Mouse (Mus musculus): ENCODE results near the gene Fbxl5. TPM values are rescaled to one million over a fixed set of nuclear protein-coding genes. Genes with fewer than 3 reads are reported as not detected.

Fbxl5 gene
- polyA plus RNA-seq, 1 experiment from 2014 or later, result 63.0 TPM

DNA sequence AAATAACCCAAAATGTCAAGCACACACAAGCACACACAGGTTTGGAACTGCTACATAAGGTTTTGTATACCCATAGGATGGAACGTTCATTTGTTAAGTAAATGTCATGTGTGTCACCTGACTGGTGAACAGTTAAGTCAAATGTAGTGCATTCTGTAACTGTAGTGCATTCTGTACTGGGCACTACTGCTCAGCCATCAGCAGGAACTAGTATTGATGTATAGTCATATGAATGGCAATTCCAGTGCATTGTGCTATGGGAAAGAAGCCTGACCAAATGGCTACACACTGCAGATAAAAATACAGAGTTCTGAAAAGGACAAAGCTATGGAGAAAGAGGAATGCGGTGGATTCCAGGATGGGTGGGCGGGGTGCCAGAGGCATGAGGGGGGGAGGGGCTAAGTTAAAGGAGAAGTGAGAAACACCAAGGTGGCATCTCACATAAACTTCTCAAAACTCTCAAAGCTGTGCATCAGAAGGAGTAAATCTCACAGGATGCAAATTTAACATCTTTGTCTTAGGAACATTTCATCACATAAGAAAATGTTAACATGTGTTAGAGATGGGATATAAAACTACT, 21.2 kb upstream of the Fbxl5 start:
- no peaks in the 10 kb centered on the region for H3K36me3 ChIP-seq (ENCODE audit: control insufficient read depth, insufficient read depth, low read length)
- DNase-seq (ENCODE audit: low spot score) (no peak), ATAC-seq (ENCODE audit: insufficient number of reproducible peaks, low FRiP score, low TSS enrichment, low read depth) (no peak)
- no peak overlapping the region for H3K27ac ChIP-seq (replicated peaks; ENCODE audit: low read depth, low read length)
- no peaks in the 10 kb centered on the region; the same call in 1 of the 2 replicates for H3K9me3 ChIP-seq (ENCODE audit: control insufficient read depth, low read length)
- no peak overlapping the region for H3K4me3 ChIP-seq (ENCODE audit: low read depth, low read length)
- WGBS, result 78% methylated on average over 3 of the region's 3 CpGs
- H3K4me1 ChIP-seq (ENCODE audit: control insufficient read depth, insufficient read depth, low read length), result no peaks in the 10 kb centered on the region
- no peak overlapping the region for H3K4me2 ChIP-seq (ENCODE audit: low read depth, severe bottlenecking)
- H3K27me3 ChIP-seq (ENCODE audit: control insufficient read depth, insufficient read depth, low read length), result no peaks in the 10 kb centered on the region
- H3K9ac ChIP-seq (ENCODE audit: low read length), result no peak overlapping the region

- Histone ChIP-seq H3K27me3 (ENCODE audit: control insufficient read depth, insufficient read depth, low read length) (no peaks in the 10 kb centered on the region), H3K9ac (ENCODE audit: low read length) (no peak overlapping the region), H3K4me1 (ENCODE audit: control insufficient read depth, insufficient read depth, low read length) (no peaks in the 10 kb centered on the region), H3K36me3 (ENCODE audit: control insufficient read depth, insufficient read depth, low read length) (no peaks in the 10 kb centered on the region), H3K9me3 (ENCODE audit: control insufficient read depth, low read length) (no peaks in the 10 kb centered on the region; the same call in 1 of the 2 replicates), H3K27ac (replicated peaks; ENCODE audit: low read depth, low read length) (no peak overlapping the region), H3K4me2 (ENCODE audit: low read depth, severe bottlenecking) (no peak overlapping the region), H3K4me3 (ENCODE audit: low read depth, low read length) (no peak overlapping the region)
- DNase-seq (ENCODE audit: low spot score) (no peak), ATAC-seq (ENCODE audit: insufficient number of reproducible peaks, low FRiP score, low TSS enrichment, low read depth) (no peak)
- 88% methylated on average over 5 of the region's 5 CpGs for WGBS
Measured at GRCm38 (mm10) chr5:43842011-43842285, 20.5 kb upstream of the Fbxl5 start.

GRCm38 (mm10) chr5:43841144-43842010, 19.9 kb upstream of the Fbxl5 start:
- no peaks in the 10 kb centered on the region; the same call in 1 of the 2 replicates for H3K9me3 ChIP-seq (ENCODE audit: control insufficient read depth, low read length)
- WGBS, result 52% methylated on average over 11 of the region's 11 CpGs
- DNase-seq (ENCODE audit: low spot score) (peak; percentile 62), ATAC-seq (ENCODE audit: insufficient number of reproducible peaks, low FRiP score, low TSS enrichment, low read depth) (no peak)
- H3K27me3 ChIP-seq (ENCODE audit: control insufficient read depth, insufficient read depth, low read length), result no peaks in the 10 kb centered on the region
- H3K4me2 ChIP-seq (ENCODE audit: low read depth, severe bottlenecking), result no peak overlapping the region
- H3K27ac ChIP-seq (replicated peaks; ENCODE audit: low read depth, low read length), result no peak overlapping the region
- no peak overlapping the region for H3K9ac ChIP-seq (ENCODE audit: low read length)
- H3K4me3 ChIP-seq (ENCODE audit: low read depth, low read length), result no peak overlapping the region
- no peaks in the 10 kb centered on the region for H3K36me3 ChIP-seq (ENCODE audit: control insufficient read depth, insufficient read depth, low read length)
- no peaks in the 10 kb centered on the region for H3K4me1 ChIP-seq (ENCODE audit: control insufficient read depth, insufficient read depth, low read length)

GRCm38 (mm10) chr5:43837372-43837771, 15.9 kb upstream of the Fbxl5 start:
- WGBS, result 55% methylated on average over 5 of the region's 5 CpGs
- H3K4me3 ChIP-seq (ENCODE audit: low read depth, low read length), result no peak overlapping the region
- no peak overlapping the region for H3K27ac ChIP-seq (replicated peaks; ENCODE audit: low read depth, low read length)
- no peak overlapping the region for H3K4me2 ChIP-seq (ENCODE audit: low read depth, severe bottlenecking)
- H3K9me3 ChIP-seq (ENCODE audit: control insufficient read depth, low read length), result no peaks in the 10 kb centered on the region
- H3K9ac ChIP-seq (ENCODE audit: low read length), result no peak overlapping the region
- no peak for ATAC-seq (ENCODE audit: insufficient number of reproducible peaks, low FRiP score, low TSS enrichment, low read depth)
- H3K27me3 ChIP-seq (ENCODE audit: control insufficient read depth, insufficient read depth, low read length), result no peaks in the 10 kb centered on the region
- peak; percentile 67 for DNase-seq (ENCODE audit: low spot score)
- no peaks in the 10 kb centered on the region for H3K4me1 ChIP-seq (ENCODE audit: control insufficient read depth, insufficient read depth, low read length)
- H3K36me3 ChIP-seq (ENCODE audit: control insufficient read depth, insufficient read depth, low read length), result no peaks in the 10 kb centered on the region

- 94% methylated on average over 7 of the region's 7 CpGs for WGBS
- ATAC-seq (ENCODE audit: insufficient number of reproducible peaks, low FRiP score, low TSS enrichment, low read depth) (no peak), DNase-seq (ENCODE audit: low spot score) (no peak)
- Histone ChIP-seq H3K27me3 (ENCODE audit: control insufficient read depth, insufficient read depth, low read length) (no peaks in the 10 kb centered on the region), H3K27ac (replicated peaks; ENCODE audit: low read depth, low read length) (no peak overlapping the region), H3K36me3 (ENCODE audit: control insufficient read depth, insufficient read depth, low read length) (no peaks in the 10 kb centered on the region), H3K4me2 (ENCODE audit: low read depth, severe bottlenecking) (no peak overlapping the region), H3K9me3 (ENCODE audit: control insufficient read depth, low read length) (no peaks in the 10 kb centered on the region), H3K9ac (ENCODE audit: low read length) (no peak overlapping the region), H3K4me1 (ENCODE audit: control insufficient read depth, insufficient read depth, low read length) (no peaks in the 10 kb centered on the region), H3K4me3 (ENCODE audit: low read depth, low read length) (no peak overlapping the region)
Measured at GRCm38 (mm10) chr5:43836590-43836989, 15.2 kb upstream of the Fbxl5 start.

GRCm38 (mm10) chr5:43827366-43827765, 5.9 kb upstream of the Fbxl5 start:
- Histone ChIP-seq H3K9ac (ENCODE audit: low read length) (no peak overlapping the region), H3K27ac (replicated peaks; ENCODE audit: low read depth, low read length) (no peak overlapping the region), H3K4me3 (ENCODE audit: low read depth, low read length) (no peak overlapping the region), H3K4me1 (ENCODE audit: control insufficient read depth, insufficient read depth, low read length) (no peaks in the 10 kb centered on the region), H3K9me3 (ENCODE audit: control insufficient read depth, low read length) (no peaks in the 10 kb centered on the region), H3K4me2 (ENCODE audit: low read depth, severe bottlenecking) (no peak overlapping the region), H3K27me3 (ENCODE audit: control insufficient read depth, insufficient read depth, low read length) (no peaks in the 10 kb centered on the region), H3K36me3 (ENCODE audit: control insufficient read depth, insufficient read depth, low read length) (no peaks in the 10 kb centered on the region)
- no peak for DNase-seq (ENCODE audit: low spot score)
- 59% methylated on average over 9 of the region's 9 CpGs for WGBS
- no peak for ATAC-seq (ENCODE audit: insufficient number of reproducible peaks, low FRiP score, low TSS enrichment, low read depth)

GRCm38 (mm10) chr5:43826883-43827282, 5.4 kb upstream of the Fbxl5 start:
- Histone ChIP-seq H3K27ac (replicated peaks; ENCODE audit: low read depth, low read length) (no peak overlapping the region), H3K9me3 (ENCODE audit: control insufficient read depth, low read length) (no peaks in the 10 kb centered on the region), H3K9ac (ENCODE audit: low read length) (no peak overlapping the region), H3K36me3 (ENCODE audit: control insufficient read depth, insufficient read depth, low read length) (no peaks in the 10 kb centered on the region), H3K4me3 (ENCODE audit: low read depth, low read length) (no peak overlapping the region), H3K4me2 (ENCODE audit: low read depth, severe bottlenecking) (no peak overlapping the region), H3K4me1 (ENCODE audit: control insufficient read depth, insufficient read depth, low read length) (no peaks in the 10 kb centered on the region), H3K27me3 (ENCODE audit: control insufficient read depth, insufficient read depth, low read length) (no peaks in the 10 kb centered on the region)
- DNase-seq (ENCODE audit: low spot score) (no peak), ATAC-seq (ENCODE audit: insufficient number of reproducible peaks, low FRiP score, low TSS enrichment, low read depth) (no peak)
- WGBS, result 78% methylated on average over 2 of the region's 2 CpGs

DNA sequence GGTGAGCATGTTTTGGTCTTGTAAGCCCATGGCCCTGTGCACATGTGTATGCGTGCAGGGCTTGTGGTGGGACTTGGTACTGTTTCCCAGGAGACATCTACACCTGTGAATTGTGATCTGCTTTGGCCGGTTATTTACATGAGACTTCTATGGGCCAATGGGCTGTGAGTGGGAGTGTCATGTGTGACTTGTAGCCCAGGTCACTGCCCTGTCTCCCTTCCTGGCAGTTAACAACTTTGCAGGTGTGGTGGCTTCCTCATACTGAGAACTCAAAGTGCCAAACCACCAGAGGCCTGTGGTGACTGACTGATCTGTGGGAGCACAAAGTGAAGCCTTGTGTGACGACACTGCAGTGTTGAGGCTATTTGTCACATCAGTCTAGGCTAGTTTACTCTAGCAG, 3.1 kb upstream of the Fbxl5 start:
- no peak overlapping the region for H3K4me2 ChIP-seq (ENCODE audit: low read depth, severe bottlenecking)
- DNase-seq (ENCODE audit: low spot score), result no peak
- ATAC-seq (ENCODE audit: insufficient number of reproducible peaks, low FRiP score, low TSS enrichment, low read depth), result no peak
- WGBS, result 83% methylated on average over 3 of the region's 3 CpGs
- H3K36me3 ChIP-seq (ENCODE audit: control insufficient read depth, insufficient read depth, low read length), result no peaks in the 10 kb centered on the region
- H3K9me3 ChIP-seq (ENCODE audit: control insufficient read depth, low read length), result no peaks in the 10 kb centered on the region
- no peaks in the 10 kb centered on the region; the same call in 1 of the 2 replicates for H3K4me1 ChIP-seq (ENCODE audit: control insufficient read depth, insufficient read depth, low read length)
- H3K9ac ChIP-seq (ENCODE audit: low read length), result no peak overlapping the region
- H3K27ac ChIP-seq (replicated peaks; ENCODE audit: low read depth, low read length), result no peak overlapping the region
- no peaks in the 10 kb centered on the region for H3K27me3 ChIP-seq (ENCODE audit: control insufficient read depth, insufficient read depth, low read length)
- no peak overlapping the region for H3K4me3 ChIP-seq (ENCODE audit: low read depth, low read length)

All from limb, embryonic 11.5 days (tissue).